Comparison of ENCODE assay signal across 27 mouse cellular contexts in the genomic region with DNA sequence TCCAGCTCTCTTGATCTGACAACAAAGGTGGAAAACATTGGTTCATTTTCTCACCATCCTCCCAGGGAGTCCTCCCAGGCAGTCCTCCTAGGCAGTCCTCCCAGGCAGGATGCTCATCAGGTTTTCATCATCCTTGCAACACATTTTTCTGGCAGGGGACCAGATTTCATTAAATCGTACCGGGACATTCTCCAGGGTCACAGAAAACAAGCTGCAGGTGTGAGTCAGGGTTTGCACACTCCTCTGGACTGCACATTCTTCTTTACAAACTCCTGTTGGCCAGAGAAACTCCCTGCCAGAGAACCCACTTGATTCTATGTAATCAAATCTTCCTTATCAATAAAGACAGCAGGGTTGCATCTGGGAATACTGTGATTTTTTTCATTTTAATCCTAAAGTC. TPM values are rescaled to one million over a fixed set of nuclear protein-coding genes. Genes with fewer than 3 reads are reported as not detected.
DNase-seq lines count a peak whose midpoint lies in the region; ATAC-seq lines count a peak whose summit lies in the region.
"Had no signal": no experiment of that assay in that cellular context is flagged by ENCODE, and none has a peak within 500 bp of the region (broad histone marks: within the 10 kb centered on the region; RNA-seq: fewer than 3 reads in every experiment).

No protein-coding gene starts in this region.

- no peaks in the 10 kb centered on the region for H3K27me3 ChIP-seq in embryonic facial prominence, embryonic 11.5 days (ENCODE audit: control insufficient read depth, insufficient read depth, low read length)
- no peaks in the 10 kb centered on the region for H3K27me3 ChIP-seq in embryonic facial prominence, embryonic 10.5 days (replicated peaks; ENCODE audit: low read depth, poor library complexity, severe bottlenecking)
- no peaks in the 10 kb centered on the region for H3K27me3 ChIP-seq in embryonic facial prominence, embryonic 14.5 days (replicated peaks; ENCODE audit: control insufficient read depth, insufficient read depth, low read length)
- no peaks in the 10 kb centered on the region for H3K27me3 ChIP-seq in limb, embryonic 11.5 days (ENCODE audit: control insufficient read depth, insufficient read depth, low read length)
- H3K27me3 ChIP-seq: embryonic facial prominence, embryonic 12.5 days; forebrain, embryonic 12.5 days; forebrain, embryonic 15.5 days; heart, embryonic 13.5 days; hindbrain, embryonic 12.5 days; hindbrain, embryonic 15.5 days had no signal

- H3K27ac ChIP-seq in embryonic facial prominence, embryonic 11.5 days (replicated peaks; ENCODE audit: low read depth, low read length): no peak overlapping the region
- no peak overlapping the region for H3K27ac ChIP-seq in embryonic facial prominence, embryonic 10.5 days (replicated peaks)
- H3K27ac ChIP-seq in embryonic facial prominence, embryonic 14.5 days (replicated peaks; ENCODE audit: low read depth, low read length): no peak overlapping the region
- no peak overlapping the region for H3K27ac ChIP-seq in limb, embryonic 11.5 days (replicated peaks; ENCODE audit: low read depth, low read length)
- H3K27ac ChIP-seq: embryonic facial prominence, embryonic 12.5 days; forebrain, embryonic 12.5 days; forebrain, embryonic 15.5 days; heart, embryonic 13.5 days; hindbrain, embryonic 12.5 days; hindbrain, embryonic 15.5 days had no signal

- no peak for ATAC-seq in embryonic facial prominence, embryonic 11.5 days (replicated peaks; ENCODE audit: insufficient number of reproducible peaks, low FRiP score, low TSS enrichment, low read depth)
- ATAC-seq in embryonic facial prominence, embryonic 14.5 days (ENCODE audit: low read depth): peak; percentile 50; the same call in 1 of the 2 replicates
- ATAC-seq in limb, embryonic 11.5 days (ENCODE audit: insufficient number of reproducible peaks, low FRiP score, low TSS enrichment, low read depth): no peak
- ATAC-seq: activated CD4-positive, CD25-positive, alpha-beta regulatory T cell, adult 4 months; CD4-positive, CD25-positive, alpha-beta regulatory T cell, adult 4 months; forebrain, embryonic 15.5 days; intestine, postnatal 0 days had no signal

- H3K4me1 ChIP-seq in embryonic facial prominence, embryonic 11.5 days (ENCODE audit: control insufficient read depth, insufficient read depth, low read length): no peaks in the 10 kb centered on the region
- H3K4me1 ChIP-seq in embryonic facial prominence, embryonic 10.5 days: no peaks in the 10 kb centered on the region
- H3K4me1 ChIP-seq in embryonic facial prominence, embryonic 14.5 days (ENCODE audit: control insufficient read depth, insufficient read depth, low read length): no peaks in the 10 kb centered on the region
- H3K4me1 ChIP-seq in limb, embryonic 11.5 days (ENCODE audit: control insufficient read depth, insufficient read depth, low read length): peaks cover 4% of the 10 kb centered on the region; the same call in 1 of the 2 replicates
- H3K4me1 ChIP-seq: forebrain, embryonic 12.5 days; forebrain, embryonic 15.5 days; heart, embryonic 13.5 days; hindbrain, embryonic 12.5 days; hindbrain, embryonic 15.5 days had no signal

- no peak overlapping the region for H3K9ac ChIP-seq in embryonic facial prominence, embryonic 11.5 days (replicated peaks; ENCODE audit: low read length)
- no peak overlapping the region for H3K9ac ChIP-seq in embryonic facial prominence, embryonic 14.5 days (ENCODE audit: low read depth, low read length)
- H3K9ac ChIP-seq in limb, embryonic 11.5 days (ENCODE audit: low read length): no peak overlapping the region
- H3K9ac ChIP-seq: embryonic facial prominence, embryonic 12.5 days; forebrain, embryonic 12.5 days; forebrain, embryonic 15.5 days; heart, embryonic 13.5 days; hindbrain, embryonic 12.5 days; hindbrain, embryonic 15.5 days had no signal

- peak; percentile 47 for DNase-seq in embryonic facial prominence, embryonic 11.5 days (ENCODE audit: low spot score)
- no peak for DNase-seq in embryonic facial prominence, embryonic 10.5 days (ENCODE audit: low spot score)
- peak; percentile 27 for DNase-seq in 3T3-L1 (ENCODE audit: low read depth, low spot score)
- peak; percentile 62 for DNase-seq in embryonic facial prominence, embryonic 14.5 days (ENCODE audit: low spot score)
- peak; percentile 41 for DNase-seq in limb, embryonic 11.5 days (ENCODE audit: low spot score)
- no peak for DNase-seq in adrenal gland, adult 2 months
- no peak for DNase-seq in urinary bladder, adult 2 months (ENCODE audit: low spot score)
- no peak for DNase-seq in left cerebral cortex, adult 8-10 months (ENCODE audit: low spot score in 2 of 2)
- DNase-seq: adrenal gland, postnatal 10 days; adrenal gland, postnatal 36 days; cerebellum, adult 18-20 months; cerebellum, adult 9-10 months; cerebellum, postnatal 14 days; gastrocnemius, postnatal 14 days; heart, adult 18-20 months; heart, postnatal 14 days had no signal

- no peaks in the 10 kb centered on the region for H3K36me3 ChIP-seq in embryonic facial prominence, embryonic 11.5 days (replicated peaks; ENCODE audit: control insufficient read depth, insufficient read depth, low read depth, low read length)
- no peaks in the 10 kb centered on the region for H3K36me3 ChIP-seq in embryonic facial prominence, embryonic 10.5 days (replicated peaks)
- H3K36me3 ChIP-seq in embryonic facial prominence, embryonic 14.5 days (ENCODE audit: control insufficient read depth, insufficient read depth, low read length): no peaks in the 10 kb centered on the region
- H3K36me3 ChIP-seq in limb, embryonic 11.5 days (ENCODE audit: control insufficient read depth, insufficient read depth, low read length): no peaks in the 10 kb centered on the region
- H3K36me3 ChIP-seq: embryonic facial prominence, embryonic 12.5 days; forebrain, embryonic 12.5 days; forebrain, embryonic 15.5 days; heart, embryonic 13.5 days; hindbrain, embryonic 12.5 days; hindbrain, embryonic 15.5 days had no signal

- H3K4me2 ChIP-seq in embryonic facial prominence, embryonic 11.5 days (ENCODE audit: low read depth, low read length): no peak overlapping the region
- H3K4me2 ChIP-seq in embryonic facial prominence, embryonic 14.5 days (ENCODE audit: low read depth, low read length): no peak overlapping the region
- H3K4me2 ChIP-seq in limb, embryonic 11.5 days (ENCODE audit: low read depth, severe bottlenecking): no peak overlapping the region
- H3K4me2 ChIP-seq: embryonic facial prominence, embryonic 12.5 days; forebrain, embryonic 12.5 days; forebrain, embryonic 15.5 days; heart, embryonic 13.5 days; hindbrain, embryonic 12.5 days; hindbrain, embryonic 15.5 days had no signal

- no peak overlapping the region for H3K4me3 ChIP-seq in embryonic facial prominence, embryonic 11.5 days (ENCODE audit: low read depth, low read length)
- H3K4me3 ChIP-seq in embryonic facial prominence, embryonic 10.5 days: no peak overlapping the region
- no peak overlapping the region for H3K4me3 ChIP-seq in embryonic facial prominence, embryonic 14.5 days (ENCODE audit: low read depth, low read length)
- H3K4me3 ChIP-seq in limb, embryonic 11.5 days (ENCODE audit: low read depth, low read length): no peak overlapping the region
- H3K4me3 ChIP-seq: embryonic facial prominence, embryonic 12.5 days; erythroblast, embryonic 14.5 days; forebrain, embryonic 12.5 days; forebrain, embryonic 15.5 days; heart, embryonic 13.5 days; hindbrain, embryonic 12.5 days; hindbrain, embryonic 15.5 days had no signal

- 27% methylated on average over 2 of the region's 2 CpGs for WGBS in embryonic facial prominence, embryonic 11.5 days
- 55% methylated on average over 2 of the region's 2 CpGs for WGBS in embryonic facial prominence, embryonic 10.5 days
- 16% methylated on average over 2 of the region's 2 CpGs for WGBS in embryonic facial prominence, embryonic 14.5 days
- 12% methylated on average over 2 of the region's 2 CpGs for WGBS in limb, embryonic 11.5 days

- no peaks in the 10 kb centered on the region for H3K9me3 ChIP-seq in embryonic facial prominence, embryonic 11.5 days (replicated peaks; ENCODE audit: control insufficient read depth, low read length)
- H3K9me3 ChIP-seq in embryonic facial prominence, embryonic 10.5 days: no peaks in the 10 kb centered on the region
- no peaks in the 10 kb centered on the region for H3K9me3 ChIP-seq in embryonic facial prominence, embryonic 14.5 days (ENCODE audit: control insufficient read depth, low read length)
- H3K9me3 ChIP-seq in limb, embryonic 11.5 days (ENCODE audit: control insufficient read depth, low read length): no peaks in the 10 kb centered on the region
- H3K9me3 ChIP-seq: embryonic facial prominence, embryonic 12.5 days; forebrain, embryonic 12.5 days; forebrain, embryonic 15.5 days; heart, embryonic 13.5 days; hindbrain, embryonic 12.5 days; hindbrain, embryonic 15.5 days had no signal

RNA-seq across cellular contexts. Expression of a gene that starts 25.9 kb away (rescaled TPM):
- 10.0 and 11.1 TPM in 2 replicates for polyA plus RNA-seq in embryonic facial prominence, embryonic 11.5 days (2014; fragmentation: Nextera tagmentation; extraction: Ambion mirVana)
- polyA plus RNA-seq in embryonic facial prominence, embryonic 10.5 days (2016; fragmentation: Nextera tagmentation; extraction: Ambion mirVana): 5.6 and 8.4 TPM in 2 replicates
- 23.5 and 25.4 TPM in 2 replicates for polyA plus RNA-seq in embryonic facial prominence, embryonic 14.5 days (2014; fragmentation: Nextera tagmentation; extraction: Ambion mirVana)
- polyA plus RNA-seq in limb, embryonic 11.5 days (2014; fragmentation: Nextera tagmentation; extraction: Ambion mirVana): 13.0 and 13.8 TPM in 2 replicates
- total RNA-seq in adrenal gland, adult 2 months (2021): 10 to 100 TPM; 14.7 to 23.4 TPM
- polyA plus RNA-seq in adrenal gland, adult 2 months (2012; rRNA removed): 5.5 and 5.6 TPM in 2 replicates
- 20.8 and 21.3 TPM in 2 replicates for polyA plus RNA-seq in urinary bladder, adult 2 months (2012; rRNA removed)
- 1 to 10 TPM; 5.4 to 7.9 (median 6.5) TPM for total RNA-seq in left cerebral cortex, adult 8-10 months (2022)
- total RNA-seq: MEL had no signal
- polyA plus RNA-seq: erythroblast, embryonic 14.5 days had no signal

Comparison
In these comparisons a context has a peak if more than half of its experiments do, and no peak if none do; other contexts are left out.
1. DNase-seq: peak in embryonic facial prominence, embryonic 11.5 days (single experiment), 3T3-L1 (single experiment), embryonic facial prominence, embryonic 14.5 days (single experiment) and limb, embryonic 11.5 days (single experiment); none in embryonic facial prominence, embryonic 10.5 days (single experiment), adrenal gland, adult 2 months (single experiment), urinary bladder, adult 2 months (single experiment) and left cerebral cortex, adult 8-10 months (0 of 2).